Mouse (Mus musculus): ENCODE measurements around the gene Auts2. TPM values are rescaled to one million over a fixed set of nuclear protein-coding genes. Genes with fewer than 3 reads are reported as not detected.

The Auts2 gene
- polyA plus RNA-seq, 1 experiment from 2014 or later, result 45.3 TPM

- Histone ChIP-seq H3K27me3 (no peaks in the 10 kb centered on the region), H3K4me2 (replicated peaks) (no peak overlapping the region), H3K9ac (no peak overlapping the region), H3K36me3 (no peaks in the 10 kb centered on the region), H3K4me1 (peaks cover 12% of the 10 kb centered on the region; the same call in 1 of the 2 replicates), H3K27ac (replicated peaks) (no peak overlapping the region), H3K4me3 (replicated peaks) (no peak overlapping the region), H3K9me3 (replicated peaks) (no peaks in the 10 kb centered on the region)
- WGBS, result 52% methylated on average over 5 of the region's 5 CpGs
- ATAC-seq (ENCODE audit: insufficient number of reproducible peaks, low FRiP score, low TSS enrichment, low read depth), result no peak
Observed at GRCm38 (mm10) chr5:131775672-131776071, 767.5 kb downstream of the Auts2 start.

DNA sequence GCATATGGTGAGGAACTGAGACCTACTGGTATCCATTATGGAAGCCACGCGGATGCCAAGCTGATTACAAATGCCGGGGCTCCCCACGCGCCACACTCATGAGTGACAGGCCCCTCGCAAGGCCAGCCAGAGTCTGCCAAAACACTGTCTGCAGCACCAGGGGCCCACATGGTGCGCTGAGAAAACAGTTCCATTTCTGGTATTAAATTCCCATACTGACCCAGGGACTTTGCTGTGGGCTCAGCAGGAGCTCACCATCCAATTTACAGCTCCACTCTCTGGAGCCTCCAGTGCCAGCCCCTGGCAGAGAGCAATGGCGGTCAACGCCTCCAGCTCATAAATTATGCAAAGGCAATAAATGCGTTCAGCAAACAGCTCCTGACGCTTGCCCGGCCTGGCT, 767.9 kb downstream of the Auts2 start:
- Histone ChIP-seq H3K4me1 (peaks cover 9% of the 10 kb centered on the region; the same call in 1 of the 2 replicates), H3K9me3 (replicated peaks) (no peaks in the 10 kb centered on the region), H3K27ac (replicated peaks) (no peak overlapping the region), H3K4me2 (replicated peaks) (no peak overlapping the region), H3K4me3 (replicated peaks) (no peak overlapping the region), H3K9ac (no peak overlapping the region), H3K36me3 (no peaks in the 10 kb centered on the region), H3K27me3 (no peaks in the 10 kb centered on the region)
- ATAC-seq (ENCODE audit: insufficient number of reproducible peaks, low FRiP score, low TSS enrichment, low read depth), result peak; percentile 51
- WGBS, result 54% methylated on average over 12 of the region's 12 CpGs

GRCm38 (mm10) chr5:131774792-131775191, 768.4 kb downstream of the Auts2 start:
- H3K27ac ChIP-seq (replicated peaks), result no peak overlapping the region
- no peaks in the 10 kb centered on the region for H3K27me3 ChIP-seq
- H3K4me1 ChIP-seq, result peaks cover 9% of the 10 kb centered on the region; the same call in 1 of the 2 replicates
- H3K4me3 ChIP-seq (replicated peaks), result no peak overlapping the region
- no peak overlapping the region for H3K4me2 ChIP-seq (replicated peaks)
- no peaks in the 10 kb centered on the region for H3K9me3 ChIP-seq (replicated peaks)
- 58% methylated on average over 6 of the region's 6 CpGs for WGBS
- H3K9ac ChIP-seq, result no peak overlapping the region
- H3K36me3 ChIP-seq, result no peaks in the 10 kb centered on the region
- ATAC-seq (ENCODE audit: insufficient number of reproducible peaks, low FRiP score, low TSS enrichment, low read depth), result peak; percentile 56; the same call in 1 of the 2 replicates

- Histone ChIP-seq H3K27me3 (no peaks in the 10 kb centered on the region), H3K4me3 (replicated peaks) (no peak overlapping the region), H3K4me1 (peaks cover 9% of the 10 kb centered on the region; the same call in 1 of the 2 replicates), H3K9me3 (replicated peaks) (no peaks in the 10 kb centered on the region), H3K27ac (replicated peaks) (no peak overlapping the region), H3K36me3 (no peaks in the 10 kb centered on the region), H3K9ac (no peak overlapping the region), H3K4me2 (replicated peaks) (no peak overlapping the region)
- ATAC-seq (ENCODE audit: insufficient number of reproducible peaks, low FRiP score, low TSS enrichment, low read depth), result no peak
- 92% methylated on average over 1 of the region's 1 CpGs for WGBS
Observed at GRCm38 (mm10) chr5:131772616-131773015, 770.5 kb downstream of the Auts2 start.

DNA sequence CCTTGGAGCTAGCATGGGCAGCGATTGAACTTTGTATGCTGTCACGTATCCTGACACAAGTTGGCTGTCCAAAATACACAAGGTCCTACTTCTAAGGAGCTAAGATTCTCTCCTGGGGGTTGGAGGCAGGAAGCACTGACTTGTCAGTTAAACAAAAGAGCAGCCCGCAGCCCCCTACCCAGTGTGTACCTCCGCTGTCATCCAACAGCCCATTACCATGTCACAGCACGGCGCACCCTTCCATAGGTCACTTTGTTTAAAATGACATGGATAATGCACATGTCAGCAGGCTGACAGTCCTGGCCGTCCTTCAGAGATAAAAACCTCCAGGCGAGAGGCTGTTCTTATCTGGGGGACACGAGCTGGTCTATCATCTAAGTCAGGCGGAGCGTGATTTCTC, 773.9 kb downstream of the Auts2 start:
- no peaks in the 10 kb centered on the region for H3K4me1 ChIP-seq
- no peak for ATAC-seq (ENCODE audit: insufficient number of reproducible peaks, low FRiP score, low TSS enrichment, low read depth)
- H3K4me2 ChIP-seq (replicated peaks), result no peak overlapping the region
- no peak overlapping the region for H3K27ac ChIP-seq (replicated peaks)
- no peaks in the 10 kb centered on the region for H3K36me3 ChIP-seq
- H3K4me3 ChIP-seq (replicated peaks), result no peak overlapping the region
- no peaks in the 10 kb centered on the region for H3K9me3 ChIP-seq (replicated peaks)
- 69% methylated on average over 11 of the region's 11 CpGs for WGBS
- no peaks in the 10 kb centered on the region for H3K27me3 ChIP-seq
- H3K9ac ChIP-seq, result no peak overlapping the region

DNA sequence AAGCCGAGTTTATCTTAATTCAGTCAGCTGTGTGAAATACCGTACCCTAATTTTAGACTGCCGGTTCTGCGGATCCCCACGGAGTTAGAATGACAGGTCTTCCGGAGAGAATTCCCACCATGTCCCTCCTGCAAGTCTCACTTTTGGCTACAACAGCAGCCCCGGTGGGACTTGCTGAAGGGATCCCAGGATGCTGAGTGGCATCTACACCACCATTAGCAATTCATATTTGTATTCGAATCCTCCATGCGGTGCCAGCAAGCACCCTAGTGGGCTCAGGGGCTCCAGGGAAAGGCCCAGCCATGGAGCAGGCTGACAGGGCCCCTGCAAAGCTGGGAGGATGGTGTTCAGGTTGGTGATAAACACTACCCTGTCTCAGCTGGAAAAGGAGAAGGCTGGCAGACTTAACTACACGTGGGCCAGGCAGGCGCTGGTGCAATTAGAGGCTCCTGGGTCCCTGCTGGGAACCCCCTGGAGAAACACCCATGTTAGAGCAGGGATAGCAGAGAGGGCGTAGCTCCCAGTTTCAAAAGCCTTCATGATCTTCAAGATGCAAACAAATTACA, 775.4 kb downstream of the Auts2 start:
- Histone ChIP-seq H3K4me2 (replicated peaks) (no peak overlapping the region), H3K4me1 (no peaks in the 10 kb centered on the region), H3K9ac (no peak overlapping the region), H3K27me3 (no peaks in the 10 kb centered on the region), H3K9me3 (replicated peaks) (no peaks in the 10 kb centered on the region), H3K4me3 (replicated peaks) (no peak overlapping the region), H3K27ac (replicated peaks) (no peak overlapping the region), H3K36me3 (no peaks in the 10 kb centered on the region)
- 69% methylated on average over 12 of the region's 12 CpGs for WGBS
- peak; percentile 77 for ATAC-seq (ENCODE audit: insufficient number of reproducible peaks, low FRiP score, low TSS enrichment, low read depth)

DNA sequence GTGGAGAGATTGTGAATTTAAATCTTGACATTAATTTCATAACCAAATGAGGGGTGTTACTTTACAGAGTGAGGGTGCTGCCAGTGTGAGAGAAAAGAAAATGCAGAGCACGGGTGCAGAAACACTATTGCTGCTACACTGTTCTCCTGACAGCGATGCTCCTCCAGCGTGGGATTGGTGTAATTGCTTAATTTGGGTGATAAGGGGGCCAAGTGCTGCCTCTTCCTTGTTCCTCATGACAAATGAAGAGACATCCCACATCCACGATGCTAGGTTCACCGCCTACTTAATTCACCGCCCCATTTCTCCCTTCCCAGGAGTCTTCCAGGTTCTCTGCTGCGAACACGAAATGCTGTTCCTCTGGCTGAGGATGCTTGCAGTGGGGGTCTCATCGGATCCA, 776.0 kb downstream of the Auts2 start:
- no peak overlapping the region for H3K4me3 ChIP-seq (replicated peaks)
- no peak for ATAC-seq (ENCODE audit: insufficient number of reproducible peaks, low FRiP score, low TSS enrichment, low read depth)
- 79% methylated on average over 9 of the region's 9 CpGs for WGBS
- H3K4me1 ChIP-seq, result no peaks in the 10 kb centered on the region
- no peak overlapping the region for H3K4me2 ChIP-seq (replicated peaks)
- H3K9ac ChIP-seq, result no peak overlapping the region
- no peaks in the 10 kb centered on the region for H3K27me3 ChIP-seq
- no peaks in the 10 kb centered on the region for H3K9me3 ChIP-seq (replicated peaks)
- H3K36me3 ChIP-seq, result no peaks in the 10 kb centered on the region
- no peak overlapping the region for H3K27ac ChIP-seq (replicated peaks)

- no peaks in the 10 kb centered on the region for H3K9me3 ChIP-seq (replicated peaks)
- no peak overlapping the region for H3K9ac ChIP-seq
- H3K4me2 ChIP-seq (replicated peaks), result no peak overlapping the region
- H3K27me3 ChIP-seq, result no peaks in the 10 kb centered on the region
- H3K36me3 ChIP-seq, result no peaks in the 10 kb centered on the region
- 72% methylated on average over 13 of the region's 13 CpGs for WGBS
- no peak for ATAC-seq (ENCODE audit: insufficient number of reproducible peaks, low FRiP score, low TSS enrichment, low read depth)
- H3K27ac ChIP-seq (replicated peaks), result no peak overlapping the region
- H3K4me1 ChIP-seq, result no peaks in the 10 kb centered on the region
- no peak overlapping the region for H3K4me3 ChIP-seq (replicated peaks)
Observed at GRCm38 (mm10) chr5:131759432-131759831, 783.7 kb downstream of the Auts2 start.

DNA sequence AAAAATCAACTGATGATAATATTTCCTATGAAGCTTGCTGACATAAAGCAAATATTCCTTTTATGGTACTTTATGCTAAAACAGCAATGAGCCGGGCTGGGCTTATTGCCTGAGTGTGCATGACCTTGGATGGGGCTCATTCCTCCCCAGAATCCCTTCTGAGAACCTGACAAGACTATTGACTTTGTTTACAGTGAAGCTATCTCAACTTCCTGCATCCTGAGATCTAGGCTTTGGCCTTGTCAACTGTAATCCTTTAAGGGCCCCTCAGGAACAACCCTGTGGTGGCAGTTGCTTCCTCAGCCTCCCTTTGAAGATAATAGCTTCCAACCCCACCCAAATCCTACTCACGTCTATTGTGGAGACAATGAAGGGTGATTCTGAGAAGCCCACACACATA, 792.8 kb downstream of the Auts2 start:
- no peak for ATAC-seq (ENCODE audit: insufficient number of reproducible peaks, low FRiP score, low TSS enrichment, low read depth)
- H3K9ac ChIP-seq, result no peak overlapping the region
- H3K4me1 ChIP-seq, result peaks cover 23% of the 10 kb centered on the region
- H3K36me3 ChIP-seq, result no peaks in the 10 kb centered on the region
- H3K4me2 ChIP-seq (replicated peaks), result no peak overlapping the region
- no peak overlapping the region for H3K27ac ChIP-seq (replicated peaks)
- no peak overlapping the region for H3K4me3 ChIP-seq (replicated peaks)
- H3K27me3 ChIP-seq, result no peaks in the 10 kb centered on the region
- 49% methylated on average over 2 of the region's 2 CpGs for WGBS
- H3K9me3 ChIP-seq (replicated peaks), result no peaks in the 10 kb centered on the region

DNA sequence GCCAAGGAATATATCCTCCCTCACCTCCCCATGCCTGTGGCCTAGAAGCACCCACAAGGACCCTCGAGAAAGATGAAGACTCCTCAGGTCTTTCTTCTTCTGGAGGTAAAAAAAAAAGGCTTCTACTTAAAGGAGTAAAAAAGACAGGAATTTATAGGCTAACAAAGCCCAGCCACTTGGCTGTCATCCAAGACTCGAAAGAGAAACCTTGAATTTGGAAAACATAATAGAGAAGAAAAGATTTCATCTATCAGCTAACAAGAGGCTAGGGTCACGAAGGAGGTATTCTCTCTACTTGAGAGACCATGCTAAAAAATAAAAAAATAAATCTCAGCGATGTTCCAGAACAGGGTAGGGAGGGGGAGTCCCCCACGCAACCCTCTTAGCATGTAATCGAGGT, 793.9 kb downstream of the Auts2 start:
- no peak overlapping the region for H3K9ac ChIP-seq
- H3K27me3 ChIP-seq, result no peaks in the 10 kb centered on the region
- H3K4me3 ChIP-seq (replicated peaks), result no peak overlapping the region
- WGBS, result 32% methylated on average over 6 of the region's 6 CpGs
- H3K4me2 ChIP-seq (replicated peaks), result no peak overlapping the region
- no peaks in the 10 kb centered on the region for H3K36me3 ChIP-seq
- no peak for ATAC-seq (ENCODE audit: insufficient number of reproducible peaks, low FRiP score, low TSS enrichment, low read depth)
- H3K9me3 ChIP-seq (replicated peaks), result no peaks in the 10 kb centered on the region
- no peak overlapping the region for H3K27ac ChIP-seq (replicated peaks)
- peaks cover 23% of the 10 kb centered on the region for H3K4me1 ChIP-seq

DNA sequence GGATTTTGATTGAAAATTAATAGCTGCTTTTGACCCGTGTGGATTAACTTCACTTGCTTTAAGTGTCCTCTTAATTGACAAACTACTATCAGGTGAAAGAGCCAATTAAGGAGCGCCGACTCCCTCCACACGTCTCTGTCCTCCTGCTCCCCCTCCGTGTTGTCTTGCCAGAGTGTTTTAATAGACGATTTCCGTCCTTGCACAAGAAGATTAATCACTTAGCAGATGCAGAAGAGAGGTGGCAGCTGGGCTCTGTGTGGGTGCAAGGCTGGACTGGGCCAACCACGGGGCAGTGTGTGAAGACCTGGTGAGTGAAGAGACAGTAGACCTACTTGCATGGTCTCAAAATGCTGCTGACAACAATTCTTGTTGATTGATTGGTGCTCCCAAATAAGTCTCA, 800.1 kb downstream of the Auts2 start:
- Histone ChIP-seq H3K4me2 (replicated peaks) (no peak overlapping the region), H3K27ac (replicated peaks) (no peak overlapping the region), H3K4me3 (replicated peaks) (no peak overlapping the region), H3K4me1 (peaks cover under 1% of the 10 kb centered on the region), H3K36me3 (no peaks in the 10 kb centered on the region), H3K9ac (no peak overlapping the region), H3K27me3 (no peaks in the 10 kb centered on the region), H3K9me3 (replicated peaks) (no peaks in the 10 kb centered on the region)
- ATAC-seq (ENCODE audit: insufficient number of reproducible peaks, low FRiP score, low TSS enrichment, low read depth), result no peak
- WGBS, result 70% methylated on average over 8 of the region's 8 CpGs

DNA sequence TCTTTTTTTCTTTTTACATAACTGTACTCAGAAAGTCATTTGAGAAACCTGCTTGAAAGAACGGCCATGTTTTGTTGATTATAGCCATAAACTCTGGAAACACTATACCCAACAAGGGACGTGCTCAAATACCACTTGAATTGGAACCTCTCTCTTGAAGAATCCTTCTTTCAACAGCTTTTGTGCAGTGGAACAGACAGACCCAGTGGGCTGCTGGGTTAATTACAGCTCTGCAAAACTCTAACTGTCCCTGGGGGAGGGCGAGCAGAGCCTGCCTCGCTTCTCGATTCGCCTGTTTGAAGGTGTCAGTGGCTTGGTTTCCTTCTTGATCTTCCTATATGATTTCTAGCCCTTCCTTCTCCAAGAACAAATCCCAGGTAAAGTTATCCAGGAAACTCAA, 805.7 kb downstream of the Auts2 start:
- Histone ChIP-seq H3K9me3 (replicated peaks) (no peaks in the 10 kb centered on the region), H3K4me2 (replicated peaks) (no peak overlapping the region), H3K27ac (replicated peaks) (no peak overlapping the region), H3K4me1 (peaks cover 29% of the 10 kb centered on the region), H3K36me3 (no peaks in the 10 kb centered on the region), H3K9ac (no peak overlapping the region), H3K27me3 (no peaks in the 10 kb centered on the region), H3K4me3 (replicated peaks) (no peak overlapping the region)
- no peak for ATAC-seq (ENCODE audit: insufficient number of reproducible peaks, low FRiP score, low TSS enrichment, low read depth)
- WGBS, result 31% methylated on average over 6 of the region's 6 CpGs

All from embryonic facial prominence, embryonic 15.5 days (tissue).